Comparison of ENCODE assay signal across 7 mouse cellular contexts in genomic region chr13:73160289-73160688, GRCm38 (mm10).
DNase-seq lines count a peak whose midpoint lies in the region; ATAC-seq and TF ChIP-seq lines count a peak whose summit lies in the region.

No protein-coding gene starts in this region.

- peak; percentile 89 for DNase-seq in adrenal gland, postnatal 10 days
- DNase-seq in embryo, embryonic 9.5 days (ENCODE audit: extremely low spot score): peak; percentile 90
- peak; percentile 6 for DNase-seq in gonadal fat pad, adult 2 months (ENCODE audit: low read depth)
- DNase-seq in left cerebral cortex, postnatal 25 days (ENCODE audit: low spot score in 2 of 2): peak; percentile 60 to 76
- DNase-seq in mesoderm, embryonic 11.5 days (ENCODE audit: low read depth, low spot score): peak; percentile 91

- no peaks in the 10 kb centered on the region for H3K27me3 ChIP-seq in intestine, embryonic 16.5 days (replicated peaks; ENCODE audit: control insufficient read depth, insufficient read depth, low read length)
- no peaks in the 10 kb centered on the region for H3K27me3 ChIP-seq in small intestine, adult 2 months (ENCODE audit: control insufficient read depth, insufficient read depth, low read length)

- H3K27ac ChIP-seq in intestine, embryonic 16.5 days (ENCODE audit: low read length): no peak overlapping the region
- no peak overlapping the region for H3K27ac ChIP-seq in small intestine, adult 2 months (ENCODE audit: insufficient read depth, low read depth, low read length)

- no peaks in the 10 kb centered on the region for H3K36me3 ChIP-seq in intestine, embryonic 16.5 days (ENCODE audit: control insufficient read depth, insufficient read depth, low read length)
- H3K36me3 ChIP-seq in small intestine, adult 2 months (ENCODE audit: control insufficient read depth, insufficient read depth, low read length): no peaks in the 10 kb centered on the region

- H3K4me3 ChIP-seq in intestine, embryonic 16.5 days (ENCODE audit: low read length): peak overlapping the region; percentile 47
- peak overlapping the region; percentile 27 for H3K4me3 ChIP-seq in small intestine, adult 2 months (ENCODE audit: low read depth, low read length)

- H3K4me2 ChIP-seq in intestine, embryonic 16.5 days (ENCODE audit: low read depth, low read length): peak overlapping the region; percentile 72

- peak overlapping the region; percentile 54 for H3K9ac ChIP-seq in intestine, embryonic 16.5 days (ENCODE audit: low read depth, low read length)

- peak; percentile 90 for TF ChIP-seq CTCF in small intestine, adult 2 months (IDR thresholded peaks at IDR 0.05; ENCODE audit: extremely low read depth, insufficient read length, insufficient replicate concordance, low read depth, low read length)

- TF ChIP-seq POLR2A in small intestine, adult 2 months (IDR thresholded peaks at IDR 0.05; ENCODE audit: low read depth, low read length): no peak

- intact Hi-C loops in left cerebral cortex, postnatal 25 days (cut with DNase I): loop anchor here (2.0 to 5.0 kb wide), 2 partner anchors 152 to 245 kb away; no protein-coding TSS in a partner anchor

- H3K9me3 ChIP-seq in intestine, embryonic 16.5 days (ENCODE audit: control insufficient read depth, low read length): no peaks in the 10 kb centered on the region

- peaks cover 8% of the 10 kb centered on the region; the same call in 1 of the 2 replicates for H3K4me1 ChIP-seq in intestine, embryonic 16.5 days (ENCODE audit: control insufficient read depth, insufficient read depth, low read length)
- H3K4me1 ChIP-seq in small intestine, adult 2 months (ENCODE audit: control insufficient read depth, insufficient read depth, insufficient read length, low read length): peaks cover 2% of the 10 kb centered on the region

- 1% methylated on average over 22 of the region's 22 CpGs for WGBS in intestine, embryonic 16.5 days
- WGBS in small intestine, adult 2 months: 1% methylated on average over 22 of the region's 22 CpGs

- peak; percentile 98 for ATAC-seq in intestine, embryonic 16.5 days

Comparison
In these comparisons a context has a peak if more than half of its experiments do, and no peak if none do; other contexts are left out.
1. DNase-seq: peak in every context shown above with its lines; median percentile 91 in mesoderm, embryonic 11.5 days; 90 in embryo, embryonic 9.5 days; 89 in adrenal gland, postnatal 10 days; 68 in left cerebral cortex, postnatal 25 days; 6 in gonadal fat pad, adult 2 months.